Mouse (Mus musculus) brain, embryonic 14.5 days (tissue): Measurements from ENCODE around the gene Supt4a.

Experiments
- CTCF ChIP-seq: fragments of 200-500 bp; IDR thresholded peaks from 2 replicates; pipeline ENCODE4 v1.5.1; 2012; ENCODE audit warnings: inconsistent platforms, mild to moderate bottlenecking, moderate library complexity, borderline replicate concordance; ENCODE audit not compliant: insufficient read depth, insufficient read length; ENCODE audit errors: extremely low read depth
- POLR2A ChIP-seq: fragments of 200-500 bp; IDR thresholded peaks from 2 replicates; pipeline ENCODE4 v1.6.1; 2012; ENCODE audit warnings: mild to moderate bottlenecking, inconsistent platforms, borderline replicate concordance; ENCODE audit not compliant: poor library complexity, insufficient read depth, insufficient read length, severe bottlenecking; ENCODE audit errors: extremely low read depth

- TF ChIP-seq POLR2A (no peak), CTCF (no peak)
Measured at GRCm38 (mm10) chr11:87703654-87704053, 33.7 kb upstream of the Supt4a start.
